Mouse (Mus musculus) CH12.LX (cell line): ENCODE measurements around the gene Foxo1. TPM values are rescaled to one million over a fixed set of nuclear protein-coding genes. Genes with fewer than 3 reads are reported as not detected.

ENCODE experiments used
- DNase-seq: peaks from one replicate; pipeline ENCODE4 v3.0.0-alpha.2; 2013; ENCODE audit errors: extremely low read depth
- H3K27ac ChIP-seq: 2 replicates; pipeline ENCODE4 v1.5.1; 2012; ENCODE audit warnings: low read depth, mild to moderate bottlenecking, control low read depth, moderate library complexity; ENCODE audit not compliant: insufficient read depth
- H3K27me3 ChIP-seq: replicated peaks from 2 replicates; pipeline ENCODE3; 2012; ENCODE audit warnings: inconsistent platforms
- H3K36me3 ChIP-seq, 2 experiments: replicated peaks in 1 of 2; 2 replicates each; pipeline versions ENCODE3 to v1.6.1; 2012; ENCODE audit warnings: inconsistent platforms in 1 of 2, low read length in 1 of 2, mild to moderate bottlenecking in 1 of 2, mixed read lengths in 1 of 2, moderate library complexity in 1 of 2; ENCODE audit not compliant: control insufficient read depth in 1 of 2, insufficient read depth in 1 of 2
- H3K4me1 ChIP-seq, 2 experiments: 2 replicates each; pipeline ENCODE4 v1.6.1; 2012; ENCODE audit warnings: inconsistent platforms in 1 of 2, moderate library complexity in 1 of 2; ENCODE audit not compliant: insufficient read depth in 2 of 2, control insufficient read depth in 1 of 2
- H3K4me2 ChIP-seq: 2 replicates; pipeline ENCODE4 v1.6.1; 2012; ENCODE audit warnings: low read depth, mild to moderate bottlenecking, control low read depth; ENCODE audit not compliant: poor library complexity, insufficient read depth, severe bottlenecking
- H3K4me3 ChIP-seq, 3 experiments: fragments of 150-350 bp in 1 of 3; sonication (generic) in 1 of 3; replicated peaks in 1 of 3; 2 replicates each; pipeline versions ENCODE3 to v1.5.1; 2011 to 2012; ENCODE audit warnings: low read depth in 2 of 3, low read length in 2 of 3, mild to moderate bottlenecking in 2 of 3, moderate library complexity in 2 of 3, control low read depth in 1 of 3, improper control_type of control experiment in 1 of 3, inconsistent platforms in 1 of 3, mixed read lengths in 1 of 3; ENCODE audit not compliant: poor library complexity in 1 of 3
- H3K79me2 ChIP-seq: replicated peaks from 2 replicates; pipeline ENCODE4 v1.6.1; 2012; ENCODE audit warnings: mild to moderate bottlenecking, moderate library complexity; ENCODE audit not compliant: control insufficient read depth, poor library complexity, insufficient read depth, severe bottlenecking; ENCODE audit errors: extremely low read depth
- H3K9ac ChIP-seq: 2 replicates; pipeline ENCODE4 v1.6.1; 2012; ENCODE audit warnings: low read depth, mild to moderate bottlenecking, control low read depth, moderate library complexity; ENCODE audit not compliant: insufficient read depth
- H3K9me3 ChIP-seq: replicated peaks from 2 replicates; pipeline ENCODE3; 2012; ENCODE audit warnings: low read length, inconsistent platforms, mixed read lengths
- CHD1 ChIP-seq: IDR thresholded peaks from 2 replicates; pipeline ENCODE4 v1.6.1; 2012; ENCODE audit warnings: low read depth, low read length, improper control_type of control experiment, inconsistent platforms
- E2F4 ChIP-seq: IDR thresholded peaks from 2 replicates; pipeline ENCODE4 v1.6.1; 2011; ENCODE audit warnings: low read depth, low read length, improper control_type of control experiment; ENCODE audit not compliant: insufficient replicate concordance
- ELF1 ChIP-seq: IDR thresholded peaks from 2 replicates; pipeline ENCODE4 v1.6.1; 2014; ENCODE audit warnings: low read depth, mild to moderate bottlenecking, inconsistent platforms, low read length, improper control_type of control experiment
- GABPA ChIP-seq: IDR thresholded peaks from 2 replicates; pipeline ENCODE4 v1.6.1; 2012; ENCODE audit warnings: low read depth, low read length, improper control_type of control experiment, inconsistent platforms; ENCODE audit not compliant: insufficient replicate concordance
- IRF4 ChIP-seq: IDR thresholded peaks from 2 replicates; pipeline ENCODE4 v1.6.1; 2014; ENCODE audit warnings: low read depth, mild to moderate bottlenecking, inconsistent platforms, low read length, improper control_type of control experiment
- JUND ChIP-seq: conservative IDR thresholded peaks from 2 replicates; pipeline ENCODE4 v1.6.1; 2011; ENCODE audit warnings: low read depth, low read length, improper control_type of control experiment
- KAT2A ChIP-seq: IDR thresholded peaks from 2 replicates; pipeline ENCODE4 v1.6.1; 2012; ENCODE audit warnings: low read length, improper control_type of control experiment, inconsistent platforms; ENCODE audit not compliant: insufficient replicate concordance
- MAFK ChIP-seq: IDR thresholded peaks from 2 replicates; pipeline ENCODE4 v1.6.1; 2011; ENCODE audit warnings: low read length, improper control_type of control experiment; ENCODE audit not compliant: insufficient replicate concordance
- MAX ChIP-seq: IDR thresholded peaks from 2 replicates; pipeline ENCODE4 v1.6.1; 2011; ENCODE audit warnings: low read length, improper control_type of control experiment
- MAZ ChIP-seq: IDR thresholded peaks from 2 replicates; pipeline ENCODE4 v1.6.1; 2012; ENCODE audit warnings: low read depth, mild to moderate bottlenecking, inconsistent platforms, low read length, improper control_type of control experiment, moderate library complexity
- MYC ChIP-seq: IDR thresholded peaks from 2 replicates; pipeline ENCODE4 v1.6.1; 2011; ENCODE audit warnings: low read depth, mild to moderate bottlenecking, improper control_type of control experiment, low read length
- POLR2A ChIP-seq: IDR thresholded peaks from 2 replicates; pipeline ENCODE4 v1.6.1; 2011; ENCODE audit warnings: low read depth, mild to moderate bottlenecking, improper control_type of control experiment, low read length
- POLR2AphosphoS2 ChIP-seq: IDR thresholded peaks from 2 replicates; pipeline ENCODE4 v1.6.1; 2011; ENCODE audit warnings: low read depth, low read length, improper control_type of control experiment
- SIN3A ChIP-seq: IDR thresholded peaks from 2 replicates; pipeline ENCODE4 v1.6.1; 2012; ENCODE audit warnings: low read length, improper control_type of control experiment, inconsistent platforms
- ZKSCAN1 ChIP-seq: IDR thresholded peaks from 2 replicates; pipeline ENCODE4 v1.6.1; 2012; ENCODE audit warnings: low read depth, inconsistent platforms, low read length, improper control_type of control experiment, borderline replicate concordance
- ZNF384 ChIP-seq: IDR thresholded peaks from 2 replicates; pipeline ENCODE4 v1.6.1; 2012; ENCODE audit warnings: low read depth, low read length, improper control_type of control experiment, inconsistent platforms
- dilution Hi-C: fragments of 300-500 bp; cut with MboI; formaldehyde crosslinking; loops from 2 replicates; pipeline ENCODE4 v1.14.3; 2020; ENCODE audit warnings: low sequenced_read_pairs; ENCODE audit not compliant: extremely low pct_unique_long_range_greater_than_20kb, extremely low pct_ligation_motif_present
- in situ Hi-C: fragments of 300-500 bp; cut with MboI; formaldehyde crosslinking; loops from 3 replicates; pipeline ENCODE4 v1.14.3; 2019; ENCODE audit warnings: low sequenced_read_pairs, low pct_ligation_motif_present, low pct_unique_long_range_greater_than_20kb, mixed read lengths
- polyA plus RNA-seq: library from polyadenylated mRNA; unstranded; fragments of >175 nt; gene quantifications from 2 replicates; pipeline ENCODE4 v1.2.1, GENCODE M21; 2012; ENCODE audit warnings: low read depth; ENCODE audit not compliant: insufficient read length
- total RNA-seq, 2 experiments: library from RNA; depleted of rRNA; stranded (reverse); fragments of 300-350 nt in 1 of 2; fragments of >200 nt in 1 of 2; gene quantifications; 2 replicates each; pipeline ENCODE4 v1.2.3; 2012 to 2014

The Foxo1 gene
- total and polyA plus RNA-seq, 3 experiments = 0.79 to 6.9 (median 1.2) TPM

- in situ Hi-C loops = no loop called here
- H3K9me3 ChIP-seq = no peaks in the 10 kb centered on the region
- no peak for DNase-seq
- H3K4me3 ChIP-seq = no peak overlapping the region
- no peaks in the 10 kb centered on the region for H3K36me3 ChIP-seq
- H3K27ac ChIP-seq = no peak overlapping the region
- no peaks in the 10 kb centered on the region for H3K27me3 ChIP-seq
- dilution Hi-C loops = no loop called here
- TF ChIP-seq MYC = no peak
- TF ChIP-seq ELF1 = no peak
- TF ChIP-seq IRF4 = no peak
- TF ChIP-seq MAZ = no peak
- TF ChIP-seq KAT2A = no peak
- TF ChIP-seq ZNF384 = no peak
- TF ChIP-seq SIN3A = no peak
- no peak for TF ChIP-seq MAX
- TF ChIP-seq ZKSCAN1 = no peak
- TF ChIP-seq JUND = no peak
- no peak for TF ChIP-seq CHD1
- no peak for TF ChIP-seq POLR2AphosphoS2
- no peak for TF ChIP-seq E2F4
- no peaks in the 10 kb centered on the region for H3K79me2 ChIP-seq
- no peak overlapping the region for H3K9ac ChIP-seq
- no peak overlapping the region for H3K4me2 ChIP-seq
- no peaks in the 10 kb centered on the region for H3K4me1 ChIP-seq
Observed at GRCm38 (mm10) chr3:52237136-52237535, 31.0 kb upstream of the Foxo1 start.

- Histone ChIP-seq H3K4me1 (0 out of 4 replicates have a peak, but pooled peaks cover 0 to 2% of the 10 kb centered on the region in 2 experiments), H3K4me3 (no peak overlapping the region), H3K9ac (no peak overlapping the region), H3K36me3 (no peaks in the 10 kb centered on the region), H3K27me3 (no peaks in the 10 kb centered on the region), H3K27ac (no peak overlapping the region), H3K9me3 (no peaks in the 10 kb centered on the region), H3K4me2 (no peak overlapping the region), H3K79me2 (no peaks in the 10 kb centered on the region)
- TF ChIP-seq MYC = no peak
- TF ChIP-seq E2F4 = no peak
- no peak for TF ChIP-seq POLR2AphosphoS2
- no peak for TF ChIP-seq GABPA
- TF ChIP-seq MAFK = no peak
- no peak for TF ChIP-seq POLR2A
- TF ChIP-seq MAX = no peak
- in situ Hi-C loops (loop anchor here (10.0 kb wide), 2 partner anchors 536 to 756 kb away; partner anchors contain the start of gene Rab33b), dilution Hi-C loops (no loop called here)
- no peak for DNase-seq
Observed at GRCm38 (mm10) chr3:52241062-52241461, 27.1 kb upstream of the Foxo1 start.
